Mouse (Mus musculus): Measurements from ENCODE around the gene Fam160a1.

DNA sequence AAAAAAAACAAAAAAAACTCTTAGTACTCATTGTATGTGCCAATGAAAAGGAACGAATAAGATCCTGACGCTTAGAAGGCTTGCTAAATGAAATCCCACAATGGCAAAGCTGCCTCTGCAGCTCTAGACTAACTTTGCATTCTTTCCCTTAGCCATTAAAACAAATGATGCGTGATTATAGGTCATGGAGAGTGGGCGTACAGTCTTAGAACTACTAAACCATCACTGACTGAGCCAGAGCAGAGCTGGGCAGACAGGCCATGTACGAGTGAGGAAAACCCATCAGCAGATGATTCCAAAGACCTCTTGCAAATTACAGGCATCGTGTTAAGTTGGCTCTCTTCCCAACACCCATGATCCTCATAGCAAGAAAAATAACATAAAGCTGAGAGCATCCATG, 10.7 kb upstream of the Fam160a1 start:
- no peak for TF ChIP-seq CTCF (IDR thresholded peaks at IDR 0.05; ENCODE audit: control insufficient read depth, insufficient read depth, insufficient read length)
- no peak for TF ChIP-seq CEBPB (IDR thresholded peaks at IDR 0.05; ENCODE audit: low read depth)
- no peak for TF ChIP-seq MAX (IDR thresholded peaks at IDR 0.05)
- TF ChIP-seq MYOD1 (IDR thresholded peaks at IDR 0.05; ENCODE audit: control insufficient read depth, insufficient read length, low read depth) = no peak
- no peak for TF ChIP-seq USF1 (IDR thresholded peaks at IDR 0.05; ENCODE audit: low read depth)
- TF ChIP-seq MYOG (IDR thresholded peaks at IDR 0.05; ENCODE audit: control insufficient read depth, extremely low read depth, insufficient read length) = no peak
- TF ChIP-seq FOSL1 (IDR thresholded peaks at IDR 0.05; ENCODE audit: insufficient read depth, low read length, poor library complexity, severe bottlenecking) = no peak

Measured in C2C12 (cell line).